Mouse (Mus musculus) thymus, postnatal 10 days (tissue): Measurements from ENCODE around the gene St3gal2.
"Not testable (repeated sequence)": the region's sequence is repeated elsewhere in the genome, so short reads cannot be mapped to it uniquely, and the experiment has no call there.

Experiments
- DNase-seq, 2 experiments: peaks; one replicate each; pipeline ENCODE4 v3.0.0; 2021; ENCODE audit warnings: low spot score in 2 of 2

The St3gal2 gene

DNA sequence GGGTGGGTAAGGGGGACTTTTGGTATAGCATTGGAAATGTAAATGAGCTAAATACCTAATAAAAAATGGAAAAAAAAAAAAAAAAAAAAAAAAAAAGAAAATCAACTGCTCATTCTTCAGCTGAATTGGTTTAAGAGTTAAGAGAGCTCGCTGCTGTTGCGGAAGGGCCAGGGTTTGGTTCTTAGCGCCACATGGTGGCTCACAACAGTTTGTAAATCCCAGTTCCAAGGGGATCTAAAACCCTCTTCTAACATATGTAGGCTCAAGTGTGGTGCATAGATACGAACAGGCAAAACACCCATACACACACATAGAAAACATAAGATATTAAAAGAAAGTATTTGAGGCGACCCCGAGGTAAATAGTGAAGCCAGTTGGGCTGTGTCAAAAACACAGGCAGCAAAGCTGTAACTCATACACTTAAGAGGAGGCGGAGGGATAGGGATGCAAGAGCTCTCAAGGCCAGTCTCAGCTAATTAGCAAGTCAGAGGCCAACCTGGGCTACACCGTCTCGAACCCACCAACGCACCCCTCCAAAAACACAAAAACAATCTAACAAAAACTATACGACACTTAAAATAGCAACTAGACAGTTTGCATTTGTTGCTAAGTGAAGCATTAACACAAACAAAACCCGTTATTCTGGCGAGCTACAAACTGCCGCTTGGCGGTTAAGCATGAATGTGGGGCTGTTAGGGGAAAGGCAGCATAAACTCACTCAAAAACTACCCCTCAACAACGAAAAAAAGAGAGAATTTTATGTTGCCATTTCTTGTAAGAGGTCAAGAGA is 77.1 kb downstream of the St3gal2 start:
- no peak for DNase-seq

DNA sequence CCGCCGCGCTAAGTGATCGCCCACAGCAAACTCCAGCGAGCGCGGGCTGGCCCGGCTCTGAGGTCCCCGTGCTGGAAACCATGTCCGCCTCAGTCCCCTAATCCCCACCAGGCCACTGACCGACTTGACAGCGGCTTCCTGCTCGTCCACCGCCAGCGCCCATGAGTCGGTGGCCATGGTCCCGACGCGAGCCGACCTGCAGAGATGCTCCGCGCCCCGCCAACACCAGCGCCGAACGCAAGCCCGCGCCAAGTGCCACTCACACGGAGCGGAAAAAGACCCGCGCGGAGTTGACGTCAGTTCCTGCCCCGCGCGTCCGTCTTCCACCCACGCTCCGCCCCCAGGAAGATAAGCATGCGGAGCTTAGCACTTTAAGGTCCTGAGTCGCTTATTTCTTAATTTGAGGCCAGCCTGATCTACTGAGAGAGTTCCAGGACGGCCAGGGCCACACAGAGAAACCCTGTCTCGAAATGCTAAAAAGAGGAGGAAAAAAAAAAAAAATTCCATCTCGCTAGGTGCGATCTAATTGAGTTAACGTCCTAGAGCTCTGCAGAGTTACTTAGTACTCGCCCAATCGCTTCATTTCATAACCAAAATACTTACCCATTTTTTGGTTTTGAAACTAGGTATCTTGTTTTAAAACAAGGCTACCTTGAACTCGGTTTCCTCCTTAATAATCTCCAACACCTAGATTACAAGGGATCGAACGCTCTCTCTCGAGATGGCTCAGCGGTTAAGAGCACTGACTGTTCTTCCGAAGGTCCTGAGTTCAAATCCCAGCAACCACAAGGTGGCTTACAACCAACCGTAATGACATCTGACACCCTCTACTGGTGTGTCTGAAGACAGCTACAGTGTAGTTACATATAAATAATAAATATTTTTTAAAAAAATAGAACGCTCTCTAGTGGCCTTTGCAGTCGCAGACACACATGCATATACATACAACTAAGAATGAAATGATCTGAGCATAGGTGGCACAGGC is 78.1 kb downstream of the St3gal2 start, which contains the start of gene Ddx19a:
Ddx19a (minus strand) TSS at position 254 of the 985 bp plus-strand sequence.
- peak; percentile 80 to 83 for DNase-seq

DNA sequence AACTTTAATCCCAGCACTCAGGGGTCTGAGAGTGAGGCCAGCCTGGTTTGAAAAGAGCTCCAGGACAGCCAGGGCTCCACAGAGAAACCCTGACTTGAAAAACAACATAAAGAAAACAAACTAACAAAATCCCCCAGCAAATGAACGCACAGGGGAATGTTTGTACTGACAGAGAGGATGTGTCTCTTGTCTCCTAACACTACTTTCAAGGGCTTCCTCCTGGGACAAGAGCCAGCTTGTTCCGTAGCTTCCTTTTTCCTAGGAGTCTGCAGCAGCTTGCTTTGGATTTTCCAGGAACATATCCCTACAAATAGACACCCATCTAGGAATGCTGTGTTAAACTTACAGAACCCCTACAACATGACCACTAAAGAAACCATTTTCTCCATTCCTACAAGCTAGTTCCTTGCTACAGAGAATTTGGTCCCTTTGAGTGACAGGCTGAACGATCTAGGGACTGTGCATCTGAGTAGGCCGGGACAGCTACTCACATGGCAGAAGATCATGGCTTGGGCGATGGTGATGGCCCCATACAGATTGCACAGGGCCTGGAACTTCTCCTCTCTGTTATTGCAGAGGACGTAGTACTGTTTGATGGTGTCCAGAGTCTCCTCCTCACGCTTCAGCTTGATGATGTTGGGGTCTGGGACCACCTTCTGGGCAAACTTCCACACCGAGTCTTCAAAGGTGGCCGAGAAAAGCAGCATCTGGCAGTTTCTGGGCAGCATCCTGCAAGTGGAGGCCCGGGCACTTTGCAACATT is 90.7 kb downstream of the St3gal2 start:
- not testable (repeated sequence) for DNase-seq
